Mouse (Mus musculus) adipocyte (in vitro differentiated cells): ENCODE results near the gene M6pr.
"Not testable (repeated sequence)": the region's sequence is repeated elsewhere in the genome, so short reads cannot be mapped to it uniquely, and the experiment has no call there.

Experiments
- DNase-seq: peaks from one replicate; pipeline ENCODE4 v3.0.0-alpha.2; 2016; ENCODE audit warnings: low spot score

Gene M6pr

DNA sequence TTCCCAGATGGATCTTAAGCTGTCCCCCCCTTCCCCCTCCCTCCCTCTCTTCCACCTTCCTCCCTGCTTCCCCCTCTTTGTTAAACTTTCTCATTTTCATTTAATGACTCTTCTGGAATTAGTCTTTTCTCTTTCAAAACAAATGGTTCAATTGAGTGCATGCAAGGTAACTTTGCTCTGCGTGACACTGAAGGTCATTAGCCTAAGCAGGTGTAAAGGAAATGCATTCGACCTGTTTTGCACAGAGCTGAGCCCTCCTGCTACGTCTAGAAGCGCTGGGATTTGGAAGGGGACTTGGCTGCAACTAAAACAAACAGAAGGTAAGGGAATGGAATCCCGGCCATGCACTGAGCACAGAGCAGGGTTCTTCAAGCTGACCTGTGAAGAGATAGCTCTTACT, 33.6 kb downstream of the M6pr start:
- DNase-seq, result no peak

DNA sequence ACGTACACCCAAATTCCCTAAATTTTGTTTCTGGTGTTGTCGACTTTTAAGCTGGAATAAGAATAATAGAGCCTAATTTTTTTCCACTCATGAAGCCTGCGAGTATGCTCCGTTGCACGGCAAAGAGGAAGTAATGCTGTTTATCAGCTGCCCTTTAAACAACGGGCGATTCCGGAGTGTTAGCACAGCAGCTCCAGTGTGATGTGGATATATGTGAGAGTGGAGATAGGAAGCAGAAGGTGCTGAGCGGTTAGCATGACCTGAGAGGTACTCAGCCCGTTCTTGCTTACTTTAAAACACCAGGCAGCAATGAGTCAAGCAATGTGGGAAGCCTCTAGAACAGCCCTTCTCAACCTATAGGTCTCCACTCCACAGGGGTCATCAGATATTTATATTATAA, 35.2 kb downstream of the M6pr start:
- DNase-seq, result no peak

DNA sequence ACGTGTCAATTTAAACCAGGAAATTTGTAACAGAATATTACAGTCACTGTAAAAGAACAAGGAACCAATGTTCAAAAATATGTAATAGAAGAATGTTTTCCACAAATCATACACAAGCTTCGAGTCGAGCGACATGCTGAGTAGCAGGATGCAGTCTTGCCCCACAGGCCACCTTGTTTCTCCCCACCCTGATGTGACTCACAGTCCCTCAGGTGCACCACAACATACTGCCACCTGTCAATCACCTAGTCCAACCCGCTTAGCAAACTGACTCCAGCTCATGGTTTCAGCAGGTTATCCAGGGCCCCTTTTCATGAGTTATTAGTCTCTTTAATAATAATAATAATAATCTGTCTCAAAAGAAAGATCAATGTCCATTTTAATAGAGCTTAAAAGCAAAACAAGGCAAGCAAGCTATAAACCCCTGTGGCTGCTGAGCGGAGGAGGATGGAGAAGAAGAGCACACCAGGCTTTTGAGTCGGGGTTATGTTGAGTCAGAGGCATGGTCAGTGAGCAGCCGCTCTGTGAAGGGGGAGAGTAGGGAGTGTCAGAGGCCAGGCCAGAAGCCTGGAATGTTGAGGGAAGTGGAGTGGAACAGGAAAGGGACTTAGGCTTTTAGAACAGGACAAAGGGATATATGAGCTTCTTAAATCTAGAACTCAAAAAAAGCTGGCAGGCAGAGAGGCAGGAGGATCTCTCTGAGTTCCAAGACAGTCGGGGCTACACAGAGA, 36.0 kb downstream of the M6pr start:
- DNase-seq, result no peak

DNA sequence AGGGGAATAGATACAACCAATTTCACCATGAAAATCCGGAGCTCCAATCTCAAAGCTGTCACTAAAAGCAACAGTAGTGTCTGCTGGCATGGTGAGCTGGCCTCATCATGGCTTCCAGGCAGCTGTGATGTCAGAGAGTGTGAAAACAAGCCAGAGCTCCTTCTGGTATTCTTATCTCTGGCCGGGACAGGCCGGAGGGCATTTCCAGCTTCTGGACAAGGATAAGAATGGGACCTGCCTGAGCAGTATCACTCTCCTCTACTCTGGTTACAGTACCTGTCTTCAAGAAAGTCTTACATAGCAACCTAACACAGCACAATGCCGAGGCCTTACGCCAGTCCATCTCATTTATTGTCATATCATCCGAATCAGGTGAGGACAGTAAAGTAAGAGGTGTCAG, 37.2 kb downstream of the M6pr start:
- DNase-seq, result no peak

DNA sequence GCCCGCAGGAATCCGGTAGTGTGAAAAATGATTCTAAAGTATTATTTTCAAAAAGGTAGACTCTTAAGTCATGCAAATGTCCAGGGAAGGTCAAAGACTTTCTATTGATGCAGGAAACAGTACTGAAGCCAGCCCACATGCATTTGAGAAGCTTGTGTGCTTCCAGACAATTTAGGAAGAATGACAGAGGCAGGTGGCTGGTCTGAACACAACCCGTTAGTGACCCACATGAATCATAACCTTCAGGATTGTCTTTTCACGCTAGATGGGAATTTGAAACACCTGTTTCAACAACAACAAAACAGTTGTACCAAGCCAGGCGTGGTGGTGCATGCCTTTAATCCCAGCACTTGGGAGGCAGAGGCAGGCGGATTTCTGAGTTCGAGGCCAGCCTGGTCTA, 37.9 kb downstream of the M6pr start:
- no peak for DNase-seq

DNA sequence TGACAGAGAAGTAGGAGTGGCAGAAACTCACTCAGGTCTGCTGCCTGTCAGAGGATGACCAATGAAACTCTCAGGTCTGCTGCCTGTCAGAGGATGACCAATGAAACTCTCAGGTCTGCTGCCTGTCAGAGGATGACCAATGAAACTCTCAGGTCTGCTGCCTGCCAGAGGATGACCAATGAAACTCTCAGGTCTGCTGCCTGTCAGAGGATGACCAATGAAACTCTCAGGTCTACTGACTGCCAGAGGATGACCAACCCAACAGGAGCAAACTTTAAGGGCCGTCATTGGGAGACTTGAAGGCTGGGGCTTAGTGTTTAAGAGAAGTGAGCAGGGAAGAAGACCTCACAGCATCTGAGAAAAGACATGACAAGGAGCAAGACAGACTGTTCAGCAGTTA, 38.8 kb downstream of the M6pr start:
- DNase-seq, result not testable (repeated sequence)

DNA sequence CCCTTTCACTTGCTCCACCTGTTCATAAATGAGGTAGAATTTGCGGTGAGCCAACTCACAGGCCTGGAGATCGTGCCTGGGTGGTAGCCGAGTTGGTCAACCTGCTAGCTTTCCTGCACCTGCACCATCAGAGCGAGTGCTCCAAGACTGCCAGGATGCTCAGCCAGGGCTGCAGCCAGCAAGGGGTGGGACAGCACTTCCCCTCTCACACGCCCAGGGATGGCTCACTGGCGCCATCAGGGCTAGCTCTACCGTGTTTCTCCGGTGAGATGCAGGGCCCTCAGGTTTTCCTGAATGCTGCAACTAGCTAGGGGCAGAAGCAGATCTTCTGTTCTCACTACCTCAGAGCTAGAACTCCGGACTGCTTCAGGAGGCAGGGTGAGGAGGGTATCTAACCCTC, 47.4 kb downstream of the M6pr start:
- no peak for DNase-seq

DNA sequence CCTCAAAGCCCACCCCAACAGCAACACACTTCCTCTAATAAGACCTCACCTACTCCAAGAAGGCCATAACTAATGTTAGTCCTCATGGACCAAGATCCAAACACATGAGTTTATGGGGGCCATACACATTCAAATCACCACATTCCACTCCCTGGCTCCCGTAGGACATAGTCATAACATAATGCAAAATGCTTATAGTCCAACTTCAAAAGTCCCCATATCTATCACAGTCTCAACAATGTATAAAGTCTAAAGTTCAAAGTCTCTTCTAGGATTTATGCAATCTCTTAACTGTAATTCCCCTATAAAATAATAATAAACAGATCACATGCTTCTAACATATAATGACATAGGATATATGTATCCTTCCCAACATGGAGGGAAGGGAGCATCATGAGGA, 48.6 kb downstream of the M6pr start:
- no peak for DNase-seq

DNA sequence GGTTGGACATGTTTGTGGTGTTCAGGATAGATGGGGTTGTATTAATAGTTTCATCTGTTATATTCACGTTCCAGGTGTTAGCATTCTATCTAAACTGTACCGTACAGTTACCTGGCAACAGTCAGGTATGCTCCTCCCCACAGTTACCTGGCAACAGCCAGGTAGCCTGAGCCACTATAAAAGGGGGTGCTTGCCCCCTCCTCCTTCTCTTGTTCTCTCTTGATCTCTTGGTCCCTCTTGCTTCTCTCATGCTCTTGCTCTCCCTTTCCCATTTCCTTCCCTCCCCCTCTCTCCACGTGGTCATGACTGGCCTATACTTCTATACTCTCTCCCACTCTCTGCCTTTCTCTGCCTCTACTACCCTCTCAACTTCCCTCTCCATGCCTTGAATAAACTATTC, 57.2 kb downstream of the M6pr start:
- no peak for DNase-seq

DNA sequence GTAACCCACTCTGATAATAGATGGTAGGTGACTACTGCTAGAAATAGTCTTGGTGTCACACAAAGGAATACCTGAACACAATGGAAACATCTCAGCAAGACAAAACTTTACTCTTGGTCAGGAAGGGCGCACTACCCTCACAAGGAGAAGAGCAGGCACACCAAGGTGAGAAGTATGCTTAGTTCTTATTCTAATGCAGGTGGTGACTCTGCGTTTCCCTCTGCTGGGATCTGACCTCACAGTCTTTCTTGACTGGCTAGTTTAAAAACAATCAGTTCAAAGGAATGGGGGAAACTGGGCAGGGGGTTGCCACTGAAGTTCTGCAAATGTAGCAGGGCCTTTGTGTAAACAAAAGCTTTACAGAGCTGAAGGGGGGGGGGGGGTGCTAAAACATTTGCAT, 57.8 kb downstream of the M6pr start:
- DNase-seq, result no peak

DNA sequence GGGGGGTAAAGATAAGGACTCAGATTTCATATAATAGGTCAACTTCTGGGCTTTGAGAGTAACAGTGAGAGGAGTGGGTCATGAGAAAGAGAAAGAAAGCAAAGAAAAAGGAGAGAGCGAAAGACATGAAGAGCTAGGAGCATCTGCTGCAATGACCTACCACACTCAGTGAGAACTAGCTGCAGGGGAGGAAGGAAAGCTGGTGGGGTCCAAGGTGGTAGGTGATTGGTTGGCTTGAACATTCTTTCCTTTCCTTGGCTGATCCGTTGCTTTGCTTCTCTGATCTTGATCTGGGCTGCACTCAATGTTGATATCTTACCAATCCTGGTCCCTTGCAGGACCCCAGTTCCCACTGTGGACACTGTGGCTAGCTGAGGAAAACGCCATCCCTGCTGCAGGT, 58.5 kb downstream of the M6pr start:
- no peak for DNase-seq
